Mouse (Mus musculus) stomach, postnatal 0 days (tissue): ENCODE results near the gene Mmd2. TPM values are rescaled to one million over a fixed set of nuclear protein-coding genes. Genes with fewer than 3 reads are reported as not detected.

Experiments used
- ATAC-seq: fragments of 200-750 bp; cut with Nextera tagmentation; 2 replicates; pipeline ENCODE4 v1.8.0; 2017; ENCODE audit not compliant: low FRiP score, low TSS enrichment
- DNase-seq: peaks from one replicate; pipeline ENCODE4 v3.0.0-alpha.2; 2016; ENCODE audit warnings: low spot score
- H3K27ac ChIP-seq: fragments of 300-500 bp; sonication (generic); replicated peaks from 2 replicates; pipeline ENCODE4 v1.5.1; 2014; ENCODE audit warnings: mild to moderate bottlenecking, control low read depth
- H3K27me3 ChIP-seq: fragments of 300-500 bp; sonication (generic); 2 replicates; pipeline ENCODE4 v1.6.1; 2014; ENCODE audit warnings: low read length; ENCODE audit not compliant: control insufficient read depth, insufficient read depth
- H3K36me3 ChIP-seq: fragments of 300-500 bp; sonication (generic); 2 replicates; pipeline ENCODE4 v1.6.1; 2014; ENCODE audit warnings: low read length, mixed read lengths; ENCODE audit not compliant: control insufficient read depth, insufficient read depth
- H3K4me1 ChIP-seq: fragments of 300-500 bp; sonication (generic); replicated peaks from 2 replicates; pipeline ENCODE4 v1.6.1; 2014; ENCODE audit warnings: antibody characterized with exemption; ENCODE audit not compliant: control insufficient read depth, insufficient read depth
- H3K4me2 ChIP-seq: fragments of 300-500 bp; sonication (generic); replicated peaks from 2 replicates; pipeline ENCODE4 v1.6.1; 2014; ENCODE audit warnings: low read depth, mild to moderate bottlenecking, control low read depth, moderate library complexity
- H3K4me3 ChIP-seq: fragments of 300-500 bp; sonication (generic); 2 replicates; pipeline ENCODE4 v1.5.1; 2014; ENCODE audit warnings: low read depth, low read length, control low read depth
- H3K9ac ChIP-seq: fragments of 300-500 bp; sonication (generic); 2 replicates; pipeline ENCODE4 v1.6.1; 2014; ENCODE audit warnings: mild to moderate bottlenecking, low read length, control low read depth, mixed read lengths
- H3K9me3 ChIP-seq: fragments of 300-500 bp; sonication (generic); 2 replicates; pipeline ENCODE4 v1.6.1; 2016; ENCODE audit warnings: low read length; ENCODE audit not compliant: control insufficient read depth
- CTCF ChIP-seq: IDR thresholded peaks from 2 replicates; pipeline ENCODE4 v1.5.1; 2016; ENCODE audit warnings: antibody characterized with exemption, low read depth, mild to moderate bottlenecking, moderate library complexity
- EP300 ChIP-seq: optimal IDR thresholded peaks from 2 replicates; pipeline ENCODE3; 2016; ENCODE audit warnings: antibody characterized with exemption
- WGBS: fragments of 180-500 bp; shearing (Covaris S2); extraction: QIAGEN DNeasy Blood & Tissue Kit; methylation state at CpG from one replicate; pipeline ENCODE4 v1.1.7; 2014; 5-methylcytosine and 5-hydroxymethylcytosine counted together
- polyA plus RNA-seq: library from polyadenylated mRNA; unstranded; fragments of >200 nt; fragmentation: Nextera tagmentation; extraction: Ambion mirVana; gene quantifications from 2 replicates; pipeline ENCODE4 v1.2.1, GENCODE M21; 2015

The Mmd2 gene
- polyA plus RNA-seq, 1 experiment from 2014 or later, result 1.2 TPM

GRCm38 (mm10) chr5:142581517-142581916, 27.1 kb downstream of the Mmd2 start:
- Histone ChIP-seq H3K27ac (no peak overlapping the region), H3K27me3 (no peaks in the 10 kb centered on the region), H3K9me3 (no peaks in the 10 kb centered on the region), H3K4me1 (no peaks in the 10 kb centered on the region), H3K4me3 (no peak overlapping the region), H3K36me3 (no peaks in the 10 kb centered on the region), H3K4me2 (no peak overlapping the region), H3K9ac (no peak overlapping the region)
- TF ChIP-seq CTCF, result peak; percentile 88
- no peak for TF ChIP-seq EP300
- peak; percentile 44 for DNase-seq
- 9% methylated on average over 5 of the region's 5 CpGs for WGBS
- ATAC-seq, result peak; percentile 46; the same call in 1 of the 2 replicates

- H3K9ac ChIP-seq, result no peak overlapping the region
These were observed 30.4 kb downstream of the Mmd2 start for GRCm38 (mm10) chr5:142578192-142578591.

GRCm38 (mm10) chr5:142576832-142577231, 31.8 kb downstream of the Mmd2 start:
- TF ChIP-seq EP300 (no peak), CTCF (no peak)
- Histone ChIP-seq H3K36me3 (no peaks in the 10 kb centered on the region), H3K27ac (no peak overlapping the region), H3K4me2 (no peak overlapping the region), H3K27me3 (no peaks in the 10 kb centered on the region), H3K4me3 (no peak overlapping the region), H3K9me3 (no peaks in the 10 kb centered on the region), H3K9ac (no peak overlapping the region), H3K4me1 (no peaks in the 10 kb centered on the region)
- no peak for ATAC-seq
- WGBS, result 70% methylated on average over 7 of the region's 7 CpGs
- no peak for DNase-seq

More at GRCm38 (mm10) chr5:142578192-142578591, 30.4 kb downstream of the Mmd2 start:
- Histone ChIP-seq H3K9me3 (no peaks in the 10 kb centered on the region), H3K4me3 (no peak overlapping the region), H3K4me2 (no peak overlapping the region), H3K27me3 (no peaks in the 10 kb centered on the region), H3K36me3 (no peaks in the 10 kb centered on the region), H3K27ac (no peak overlapping the region), H3K4me1 (no peaks in the 10 kb centered on the region)
- DNase-seq (no peak), ATAC-seq (no peak)
- peak; percentile 25; the same call in 1 of the 2 replicates for TF ChIP-seq CTCF
- no peak for TF ChIP-seq EP300
- 91% methylated on average over 10 of the region's 10 CpGs for WGBS

GRCm38 (mm10) chr5:142574323-142575057, 34.1 kb downstream of the Mmd2 start:
- WGBS, result 77% methylated on average over 7 of the region's 8 CpGs
- no peak overlapping the region for H3K9ac ChIP-seq

GRCm38 (mm10) chr5:142564606-142565005, 44.0 kb downstream of the Mmd2 start:
- Histone ChIP-seq H3K36me3 (no peaks in the 10 kb centered on the region), H3K27me3 (no peaks in the 10 kb centered on the region), H3K4me2 (no peak overlapping the region), H3K4me3 (no peak overlapping the region), H3K9ac (no peak overlapping the region), H3K9me3 (no peaks in the 10 kb centered on the region), H3K27ac (no peak overlapping the region), H3K4me1 (no peaks in the 10 kb centered on the region)
- ATAC-seq (no peak), DNase-seq (no peak)
- TF ChIP-seq CTCF (no peak), EP300 (no peak)
- WGBS, result 94% methylated on average over 1 of the region's 1 CpGs

More at GRCm38 (mm10) chr5:142574323-142575057, 34.1 kb downstream of the Mmd2 start:
- TF ChIP-seq CTCF (no peak), EP300 (no peak)
- no peaks in the 10 kb centered on the region for H3K27me3 ChIP-seq
- no peak for ATAC-seq
- H3K36me3 ChIP-seq, result no peaks in the 10 kb centered on the region
- H3K9me3 ChIP-seq, result no peaks in the 10 kb centered on the region
- no peaks in the 10 kb centered on the region for H3K4me1 ChIP-seq
- no peak overlapping the region for H3K27ac ChIP-seq
- no peak overlapping the region for H3K4me3 ChIP-seq
- no peak overlapping the region for H3K4me2 ChIP-seq
- no peak for DNase-seq

- Histone ChIP-seq H3K27me3 (no peaks in the 10 kb centered on the region), H3K9ac (no peak overlapping the region), H3K9me3 (no peaks in the 10 kb centered on the region), H3K27ac (no peak overlapping the region), H3K36me3 (no peaks in the 10 kb centered on the region), H3K4me1 (no peaks in the 10 kb centered on the region), H3K4me3 (no peak overlapping the region), H3K4me2 (no peak overlapping the region)
- ATAC-seq (no peak), DNase-seq (no peak)
- 42% methylated on average over 7 of the region's 7 CpGs for WGBS
- TF ChIP-seq EP300 (no peak), CTCF (no peak)
These were observed 48.3 kb downstream of the Mmd2 start for GRCm38 (mm10) chr5:142560261-142560660.
